Mouse (Mus musculus): Measurements from ENCODE around the gene Arid1b.
"Not testable (repeated sequence)": the region's sequence is repeated elsewhere in the genome, so short reads cannot be mapped to it uniquely, and the experiment has no call there.

The Arid1b gene

DNA sequence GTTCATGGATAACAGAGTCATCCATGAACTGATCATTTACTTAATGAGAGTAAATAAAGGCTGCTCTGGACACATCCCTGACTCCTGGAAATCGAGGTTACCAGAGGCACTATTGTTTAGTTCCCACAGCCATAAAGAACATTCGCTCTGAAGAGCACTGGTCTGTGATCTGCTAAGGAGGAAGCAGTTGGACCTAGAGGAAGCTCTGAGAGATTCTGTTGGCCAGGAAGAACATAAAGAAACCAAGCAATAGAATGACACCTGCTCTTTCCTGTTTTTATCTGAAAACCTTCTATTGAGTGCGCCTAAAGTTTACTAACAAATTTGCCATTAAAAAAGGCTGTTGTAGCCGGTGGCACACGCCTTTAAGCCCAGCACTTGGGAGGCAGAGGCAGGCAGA, 94.7 kb downstream of the Arid1b start:
- no peak for DNase-seq (ENCODE audit: low spot score)

- no peak for DNase-seq (ENCODE audit: low spot score)
Measured at GRCm38 (mm10) chr17:5089541-5089940, 95.4 kb downstream of the Arid1b start.

GRCm38 (mm10) chr17:5091490-5091889, 97.4 kb downstream of the Arid1b start:
- no peak for DNase-seq (ENCODE audit: low spot score)

DNA sequence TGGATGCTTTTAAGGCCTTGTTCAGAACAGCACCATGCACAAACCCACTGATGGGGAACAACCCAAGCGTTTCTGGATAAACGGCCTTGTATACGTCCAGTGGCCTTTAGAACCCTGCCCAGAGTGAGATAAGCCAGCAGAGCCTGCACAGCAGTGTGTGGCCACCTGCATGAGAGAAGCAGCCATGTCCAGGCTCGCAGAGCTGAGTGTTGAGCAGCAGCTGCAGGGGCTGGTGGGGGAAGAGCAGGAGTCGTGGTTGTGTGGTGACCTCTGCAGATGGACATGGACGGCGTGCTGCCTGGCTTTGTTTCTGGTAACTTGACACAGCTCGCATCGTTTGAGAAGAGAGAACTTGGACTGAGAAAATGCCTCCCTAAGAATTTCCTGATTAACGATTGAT, 97.8 kb downstream of the Arid1b start:
- DNase-seq (ENCODE audit: low spot score): no peak

DNA sequence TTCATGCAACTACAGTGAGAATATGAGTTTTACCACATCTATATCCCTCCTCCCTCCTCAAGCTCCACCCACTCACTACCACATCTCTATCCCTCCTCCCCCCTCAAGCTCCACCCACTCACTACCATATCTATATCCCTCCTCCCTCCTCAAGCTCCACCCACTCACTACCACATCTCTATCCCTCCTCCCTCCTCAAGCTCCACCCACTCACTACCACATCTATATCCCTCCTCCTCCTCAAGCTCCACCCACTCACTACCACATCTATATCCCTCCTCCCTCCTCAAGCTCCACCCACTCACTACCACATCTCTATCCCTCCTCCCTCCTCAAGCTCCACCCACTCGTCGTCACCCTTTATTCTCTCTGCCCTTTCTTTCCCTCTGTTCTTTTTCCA, 99.2 kb downstream of the Arid1b start:
- not testable (repeated sequence) for DNase-seq (ENCODE audit: low spot score)

GRCm38 (mm10) chr17:5094636-5095035, 100.5 kb downstream of the Arid1b start:
- DNase-seq (ENCODE audit: low spot score): no peak

GRCm38 (mm10) chr17:5095741-5096140, 101.6 kb downstream of the Arid1b start:
- no peak for DNase-seq (ENCODE audit: low spot score)

DNA sequence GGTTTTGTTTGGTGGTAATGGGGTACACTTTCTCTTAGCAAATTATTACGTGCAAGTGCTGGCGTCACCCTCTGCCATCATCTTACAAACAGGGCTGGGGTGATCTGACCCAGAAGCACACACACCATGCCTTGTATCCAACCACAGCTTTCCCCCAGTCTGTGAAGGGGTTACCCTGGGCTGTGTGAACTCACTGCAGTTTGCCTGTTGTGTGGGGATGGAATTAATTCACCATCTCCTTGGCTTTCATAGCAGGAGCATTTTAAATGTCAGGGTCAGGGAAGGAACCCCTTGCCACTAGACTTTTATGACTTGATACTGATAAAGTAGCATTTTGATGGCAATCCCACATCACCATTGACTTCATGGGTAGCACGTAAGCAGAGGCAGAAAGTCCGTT, 102.9 kb downstream of the Arid1b start:
- no peak for DNase-seq (ENCODE audit: low spot score)

GRCm38 (mm10) chr17:5097545-5098475, 103.7 kb downstream of the Arid1b start:
- no peak for DNase-seq (ENCODE audit: low spot score)

DNA sequence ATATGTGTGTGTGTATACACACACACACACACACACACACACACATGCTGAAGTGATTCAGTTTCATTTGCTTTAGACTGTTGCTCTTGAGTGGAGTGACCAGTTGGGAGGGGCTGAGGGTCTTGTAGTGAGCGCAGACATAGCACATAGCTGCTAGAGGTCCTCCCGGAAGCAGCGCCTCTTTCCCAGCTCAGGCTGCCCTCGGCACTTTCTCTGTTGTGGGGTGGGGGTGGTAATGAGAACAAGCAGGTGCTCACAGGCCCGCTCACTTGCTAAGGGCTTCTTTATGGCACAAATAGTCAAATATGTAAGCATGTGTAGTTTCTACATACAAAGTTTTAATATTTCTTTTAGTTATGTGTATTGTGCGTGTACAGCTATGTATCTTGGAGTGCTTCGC, 104.6 kb downstream of the Arid1b start:
- no peak for DNase-seq (ENCODE audit: low spot score)

DNA sequence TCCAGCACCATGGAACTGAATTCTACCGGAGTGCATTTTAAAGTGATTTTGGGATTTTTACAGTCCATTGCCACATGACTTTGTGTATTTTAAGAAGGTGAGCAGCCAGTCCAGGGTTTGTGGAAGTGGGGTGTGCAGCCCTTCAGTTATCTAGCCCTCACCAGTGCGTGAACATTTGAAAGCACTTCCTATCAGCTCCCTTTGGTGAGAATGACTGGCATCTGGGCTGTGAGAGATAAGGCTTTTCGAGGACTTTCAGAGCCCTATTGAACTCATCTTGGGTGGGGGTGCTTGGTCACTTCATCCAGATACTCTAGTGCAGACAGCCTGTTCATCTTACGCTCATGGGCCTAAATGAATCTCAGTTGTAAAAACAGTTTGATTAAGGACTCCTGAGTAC, 105.1 kb downstream of the Arid1b start:
- DNase-seq (ENCODE audit: low spot score): no peak

DNA sequence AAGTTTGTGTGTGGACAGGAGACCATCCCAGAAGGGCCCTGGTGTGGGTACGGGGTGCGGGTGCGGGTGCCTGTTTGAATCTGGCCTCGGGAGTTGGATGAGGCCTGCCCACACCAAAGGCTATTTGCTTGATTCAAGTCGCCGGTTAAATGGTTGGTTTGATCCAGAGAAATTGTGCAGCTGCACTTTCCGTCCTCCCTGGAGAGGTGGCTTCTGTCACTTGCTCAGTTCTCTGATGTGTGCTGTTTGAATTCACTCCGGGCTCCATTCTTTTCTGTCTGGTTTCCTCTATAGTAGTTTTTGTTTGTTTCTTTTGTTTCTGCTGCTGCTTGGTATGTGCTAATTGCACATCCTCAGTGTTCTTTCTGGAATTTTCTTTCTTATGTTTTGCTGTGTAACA, 107.0 kb downstream of the Arid1b start:
- no peak for DNase-seq (ENCODE audit: low spot score)

- no peak for DNase-seq (ENCODE audit: low spot score)
Measured at GRCm38 (mm10) chr17:5101887-5102286, 107.8 kb downstream of the Arid1b start.

DNA sequence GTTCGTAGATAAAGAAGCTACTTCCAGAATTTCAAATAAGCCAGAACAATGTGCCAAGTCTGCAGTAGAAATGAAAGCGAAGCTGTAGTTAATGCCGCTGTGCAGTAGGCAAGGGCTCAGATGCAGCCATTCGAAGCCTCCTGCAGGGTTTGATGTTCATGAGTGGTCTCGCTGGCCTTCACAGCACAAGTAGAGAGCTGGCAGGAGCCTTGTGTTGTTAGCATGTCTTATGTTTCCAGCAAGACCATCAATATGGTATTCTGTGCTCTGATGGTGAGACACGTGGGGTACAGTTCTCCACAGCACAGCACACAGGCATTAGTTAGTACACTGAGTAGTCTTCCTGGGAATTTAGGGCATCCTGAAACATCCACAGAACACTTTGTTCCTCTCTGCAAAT, 111.6 kb downstream of the Arid1b start:
- DNase-seq (ENCODE audit: low spot score): no peak

DNA sequence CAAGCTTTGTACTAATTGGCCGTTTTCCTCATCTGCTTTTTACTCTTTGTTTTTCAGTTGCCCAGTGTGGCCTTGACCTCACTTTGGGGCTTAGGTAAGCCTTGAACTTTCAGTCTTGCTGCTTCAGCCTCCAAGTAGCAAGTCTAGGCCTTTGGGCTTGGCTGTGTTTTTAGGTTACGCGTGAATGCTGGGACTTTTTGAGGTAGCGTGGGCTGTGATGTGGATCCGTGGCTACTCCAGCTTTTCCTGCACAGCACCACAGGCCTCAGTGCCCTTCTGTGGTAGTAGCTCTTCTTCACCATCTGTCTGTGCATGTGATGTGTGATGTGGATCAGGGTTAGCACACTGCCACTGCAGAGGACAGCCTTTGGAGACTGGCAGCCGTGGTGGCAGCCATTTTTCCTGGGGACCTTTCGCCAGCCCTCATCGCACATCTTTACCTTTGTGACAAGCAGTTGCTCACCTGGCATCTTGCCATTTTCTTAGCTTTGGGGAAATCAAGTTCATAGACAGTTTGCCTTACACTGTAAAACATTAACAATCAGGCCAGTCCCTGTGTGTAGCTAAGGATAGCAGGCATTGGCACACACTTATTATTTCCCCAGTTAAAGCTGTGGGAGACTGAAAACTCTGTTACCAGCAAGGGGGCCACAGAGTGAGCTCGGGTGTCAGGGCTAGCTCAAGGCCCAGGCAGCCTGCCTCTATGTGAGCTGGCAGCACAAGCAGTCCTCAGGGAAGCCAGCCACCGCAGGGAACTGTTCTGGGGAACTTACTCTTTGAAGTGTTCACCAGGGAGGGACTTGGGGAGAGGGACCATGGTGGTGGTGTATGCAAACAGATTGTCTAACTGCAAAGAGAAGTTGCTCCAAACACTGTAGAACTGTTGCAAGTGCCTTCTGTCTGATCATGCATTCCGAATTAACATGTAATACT, 112.4 kb downstream of the Arid1b start:
- DNase-seq (ENCODE audit: low spot score): no peak

GRCm38 (mm10) chr17:5107501-5107900, 113.4 kb downstream of the Arid1b start:
- DNase-seq (ENCODE audit: low spot score): no peak

DNA sequence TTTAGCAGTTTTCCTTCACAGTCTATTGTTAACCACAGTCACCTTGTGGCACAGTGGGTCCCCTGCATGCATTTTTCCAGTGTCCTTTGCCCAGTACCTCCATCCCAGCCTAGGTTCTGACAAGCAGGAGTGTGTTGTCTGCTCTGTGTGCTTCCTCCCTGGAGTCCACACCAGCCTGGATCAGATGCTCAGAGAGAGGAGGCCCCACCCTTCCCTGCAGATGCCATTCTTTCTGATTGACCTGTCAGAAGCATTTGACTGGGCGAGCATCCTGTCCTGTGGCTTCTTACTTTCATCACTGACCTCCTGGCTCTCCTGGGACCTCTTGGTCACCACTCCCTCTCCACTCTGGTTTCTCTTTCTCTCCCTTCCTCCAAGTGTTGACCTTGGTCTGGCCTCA, 113.9 kb downstream of the Arid1b start:
- no peak for DNase-seq (ENCODE audit: low spot score)

GRCm38 (mm10) chr17:5108546-5109142, 114.5 kb downstream of the Arid1b start:
- no peak for DNase-seq (ENCODE audit: low spot score)

DNA sequence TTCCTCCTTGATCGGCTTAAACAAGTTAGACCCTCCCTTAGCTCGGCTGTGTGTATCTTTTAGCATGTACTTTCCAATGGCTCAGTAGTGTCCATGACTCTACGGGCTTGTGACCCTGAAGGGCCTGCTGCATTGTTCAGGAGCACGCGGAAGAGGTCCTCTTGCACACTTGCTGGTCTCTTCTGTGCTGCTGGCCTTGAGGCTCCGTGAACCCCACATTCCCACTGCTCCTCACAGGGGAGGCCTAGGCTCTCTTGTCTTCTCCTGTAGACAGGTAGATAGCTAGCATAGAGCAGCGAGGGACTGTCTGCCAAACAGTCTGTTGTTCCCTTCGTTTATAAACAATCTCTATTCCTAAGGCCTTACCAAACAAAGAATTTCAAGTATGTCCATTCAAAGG, 115.2 kb downstream of the Arid1b start:
- no peak for DNase-seq (ENCODE audit: low spot score)

GRCm38 (mm10) chr17:5110159-5110558, 116.0 kb downstream of the Arid1b start:
- DNase-seq (ENCODE audit: low spot score): no peak

- DNase-seq (ENCODE audit: low spot score): not testable (repeated sequence)
Measured at GRCm38 (mm10) chr17:5110981-5111380, 116.8 kb downstream of the Arid1b start.

- no peak for DNase-seq (ENCODE audit: low spot score)
Measured at GRCm38 (mm10) chr17:5112116-5112515, 118.0 kb downstream of the Arid1b start.
